Mouse (Mus musculus): ENCODE results near the gene Lbh.

- no peak for TF ChIP-seq POLR2A (IDR thresholded peaks at IDR 0.05; ENCODE audit: control insufficient read depth, extremely low read depth, insufficient read depth, low read length, poor library complexity)
- TF ChIP-seq CTCF (IDR thresholded peaks at IDR 0.05; ENCODE audit: borderline replicate concordance, control insufficient read depth, extremely low read depth, insufficient read depth, low read length, poor library complexity) = no peak
Observed at GRCm38 (mm10) chr17:72973041-72973440, 54.9 kb downstream of the Lbh start.
